Mouse (Mus musculus) retina, postnatal 1 day (tissue): ENCODE data around the gene Kdm8.

Experiments
- DNase-seq: peaks from one replicate; pipeline ENCODE4 v3.0.0-alpha.2; 2012

Gene Kdm8

DNA sequence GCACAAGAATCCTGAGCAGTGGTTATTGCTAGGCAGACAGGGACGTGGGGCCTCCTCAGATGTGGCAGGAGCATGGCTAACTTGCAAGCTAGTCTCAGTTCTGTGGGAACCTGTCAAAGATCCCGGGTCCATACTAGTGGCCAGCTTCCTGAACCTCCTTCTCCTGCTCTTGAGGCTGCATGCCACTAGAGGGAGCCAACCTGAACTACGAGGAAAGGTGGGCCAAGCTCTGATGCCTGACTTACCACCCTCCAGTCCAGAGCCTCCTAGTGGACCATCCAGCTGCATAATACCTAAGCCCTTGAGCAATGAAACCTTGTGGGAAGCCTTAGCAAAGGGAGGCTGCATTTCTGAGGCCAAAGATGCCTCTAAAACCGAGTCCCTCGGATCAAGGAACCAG lies 25.5 kb downstream of the Kdm8 start:
- DNase-seq = peak; percentile 81

DNA sequence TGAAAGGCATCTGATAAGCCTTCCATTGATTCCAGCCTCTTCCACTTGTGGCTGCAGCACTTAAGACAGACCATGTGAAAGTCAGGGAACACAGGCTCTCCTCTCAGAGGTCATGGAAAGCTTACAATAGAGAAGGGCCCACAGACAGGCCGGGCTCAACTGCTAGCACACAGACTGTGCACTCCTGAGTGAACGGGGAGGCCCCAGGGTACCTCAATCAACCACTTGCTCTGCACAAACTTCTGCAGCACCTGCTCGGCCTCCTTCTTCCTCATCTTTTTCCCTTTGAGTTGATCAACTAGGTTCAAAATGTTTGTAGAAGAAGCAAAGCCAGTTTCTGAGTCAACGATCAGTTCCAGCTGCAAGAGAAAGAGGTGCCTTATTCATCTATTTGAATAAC lies 26.4 kb downstream of the Kdm8 start:
- no peak for DNase-seq

DNA sequence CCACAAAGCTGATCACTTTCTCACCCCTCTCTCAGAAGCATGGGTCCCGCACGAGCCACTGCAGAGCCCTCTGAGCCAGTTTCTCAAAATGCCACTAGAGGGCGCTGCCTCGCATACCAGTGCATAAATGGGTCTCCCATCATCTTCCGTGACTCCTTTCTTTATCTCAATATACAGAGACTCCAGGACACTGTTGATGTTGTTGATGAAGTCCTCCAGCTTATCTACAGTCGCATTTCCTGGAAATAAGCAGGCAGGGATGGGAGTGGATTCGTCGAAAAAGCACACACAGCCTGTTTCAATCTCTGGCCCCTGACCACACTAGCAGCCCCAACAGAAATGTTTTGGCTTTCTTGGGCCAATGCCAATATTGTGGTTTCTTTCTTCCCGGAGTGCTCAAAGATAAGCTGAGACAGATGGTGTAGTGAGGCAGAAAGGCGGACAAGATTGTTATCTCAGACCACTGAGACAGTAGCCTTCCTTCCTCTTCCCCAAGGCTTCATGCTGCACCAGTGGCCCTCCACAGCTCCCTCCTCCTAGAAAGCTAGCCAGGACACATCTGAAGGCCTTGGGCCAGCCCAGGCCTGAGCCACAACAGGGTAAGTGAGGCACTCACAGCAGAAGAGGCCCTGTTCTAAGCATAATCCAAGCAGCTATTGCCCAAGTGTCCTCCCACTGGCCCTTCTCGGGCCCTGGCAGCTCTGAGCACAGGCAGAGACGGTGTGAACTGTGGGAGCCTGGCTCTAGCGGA lies 27.7 kb downstream of the Kdm8 start:
- peak; percentile 82 for DNase-seq

DNA sequence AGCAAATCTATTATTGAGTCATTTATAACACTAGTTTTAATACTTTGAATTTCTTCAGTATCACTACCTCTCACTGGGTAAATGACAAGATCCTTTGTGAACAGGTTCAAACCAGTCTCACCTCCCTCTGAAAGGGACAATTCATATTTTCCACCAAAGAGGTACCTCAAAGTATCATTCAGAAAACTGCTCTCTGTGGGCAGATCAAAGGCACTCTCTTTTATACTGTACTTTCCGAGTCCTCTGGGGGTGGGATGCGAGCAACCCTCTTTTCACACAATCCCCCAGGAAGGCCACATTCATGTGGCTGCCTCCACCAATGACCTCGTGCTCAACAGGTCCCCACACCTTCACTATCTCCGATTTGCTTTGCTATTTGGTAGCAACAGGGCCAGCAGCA lies 30.1 kb downstream of the Kdm8 start:
- DNase-seq = no peak

DNA sequence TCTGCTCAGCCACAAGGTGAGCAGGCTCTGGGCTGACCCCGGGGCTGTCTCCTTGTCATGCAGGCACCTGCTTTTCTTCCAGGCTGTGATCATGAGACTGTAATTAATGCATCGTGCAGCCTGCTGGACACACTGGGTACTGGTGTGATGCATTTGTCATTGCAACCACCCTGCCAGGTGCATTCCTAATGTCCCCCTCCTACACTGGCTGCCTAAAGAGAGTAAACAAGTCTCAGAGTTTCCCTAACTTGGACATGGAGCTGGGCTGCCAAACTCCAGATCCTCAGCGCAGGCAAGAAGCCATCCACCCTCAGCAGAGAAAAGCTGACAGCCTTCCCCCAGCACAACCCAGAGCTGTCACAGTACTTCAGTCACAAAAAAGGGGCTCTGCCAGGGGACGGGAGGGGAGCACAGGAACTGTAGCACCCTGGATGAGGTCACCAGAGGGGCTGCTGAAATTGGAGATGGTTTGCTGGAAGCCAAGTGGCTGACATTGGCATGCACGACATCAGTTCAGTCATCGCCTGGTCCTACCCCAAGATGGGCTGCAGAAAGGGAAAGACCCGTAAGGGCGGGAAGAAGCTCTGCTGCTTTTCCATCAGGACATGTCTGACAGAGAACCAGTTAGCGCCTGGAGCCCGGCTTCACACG lies 31.2 kb downstream of the Kdm8 start:
- DNase-seq = no peak

DNA sequence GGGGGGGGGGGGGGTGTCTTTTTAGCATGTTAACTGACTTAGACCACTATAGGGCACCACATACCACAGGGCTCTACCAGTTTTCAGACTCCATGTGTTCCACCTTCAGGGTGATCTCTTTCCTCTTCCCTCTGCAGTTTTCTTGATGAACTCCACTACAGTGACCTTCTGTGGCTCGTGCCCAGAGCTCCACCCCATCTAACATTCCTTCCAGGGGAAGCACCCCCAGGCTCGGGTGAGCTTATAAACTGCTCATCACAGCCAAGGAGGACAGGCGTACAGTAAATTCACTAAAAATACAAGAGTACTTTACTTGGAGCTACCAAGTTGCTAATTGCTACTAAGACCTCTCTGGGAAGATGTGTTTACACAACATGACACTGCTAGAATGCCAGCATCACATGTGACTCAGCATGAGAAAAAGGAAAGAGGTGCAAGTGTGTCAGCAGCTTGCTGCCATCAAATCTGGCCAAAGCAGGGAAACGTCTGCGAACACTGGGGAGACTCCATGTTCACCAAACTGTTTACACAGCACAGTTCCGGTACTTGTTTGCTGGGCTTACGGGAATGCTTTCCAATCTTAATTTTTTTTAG lies 34.0 kb downstream of the Kdm8 start:
- DNase-seq = no peak

DNA sequence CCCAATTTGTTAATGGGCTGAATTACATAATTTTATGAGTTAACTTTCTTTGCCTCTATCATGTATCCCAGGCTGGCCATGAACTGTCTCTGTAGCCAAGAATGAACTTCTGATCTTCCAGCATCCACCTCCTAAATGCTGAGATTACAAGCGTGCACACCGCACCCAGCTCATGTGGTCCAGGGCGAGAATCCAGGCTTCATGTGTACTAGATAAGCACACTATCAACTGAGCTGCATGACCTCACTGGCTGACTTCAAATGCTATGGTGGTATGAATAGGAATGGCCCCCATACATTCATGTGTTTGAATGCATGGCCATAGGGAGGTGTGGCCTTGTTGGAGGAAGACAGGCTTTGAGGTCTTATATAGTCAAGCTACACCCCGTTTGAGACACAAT lies 36.0 kb downstream of the Kdm8 start:
- DNase-seq = no peak

DNA sequence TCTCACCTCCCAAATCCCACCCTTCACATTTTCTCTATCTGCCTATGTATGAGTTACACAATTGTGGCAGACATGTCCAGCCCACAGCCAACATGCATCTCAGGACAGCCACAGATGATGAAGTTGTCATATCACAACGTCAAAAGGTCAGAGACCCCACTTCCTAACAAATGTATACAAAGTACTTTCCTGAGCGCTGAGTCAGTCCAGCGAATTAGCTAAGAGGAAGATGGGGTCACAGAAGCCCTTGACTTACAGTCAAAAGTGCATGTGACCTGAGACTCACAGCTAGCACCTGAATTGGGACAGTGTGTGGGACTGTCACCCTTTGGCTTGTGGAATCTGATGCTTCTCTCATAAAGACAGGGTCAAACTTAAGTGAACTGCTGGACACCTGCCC lies 37.9 kb downstream of the Kdm8 start:
- no peak for DNase-seq

DNA sequence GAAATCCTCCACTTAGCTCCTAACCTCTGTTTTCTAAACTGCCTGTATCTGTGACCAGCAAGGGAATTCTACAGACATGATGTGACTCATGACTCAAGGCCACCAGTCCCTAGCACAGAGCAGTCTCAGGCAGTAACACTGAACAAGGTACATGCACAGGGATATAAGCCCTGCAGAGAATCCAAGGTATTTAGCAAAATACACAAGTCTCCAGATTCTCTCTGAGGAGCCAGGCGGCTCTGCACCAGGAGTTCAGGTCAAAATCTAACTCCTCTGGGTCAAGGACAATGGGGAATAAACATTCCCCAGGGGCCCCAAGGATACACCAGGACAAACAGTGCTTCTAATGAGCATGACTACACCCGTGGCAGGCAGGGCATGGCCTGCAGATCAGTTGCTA lies 38.4 kb downstream of the Kdm8 start:
- DNase-seq = no peak

DNA sequence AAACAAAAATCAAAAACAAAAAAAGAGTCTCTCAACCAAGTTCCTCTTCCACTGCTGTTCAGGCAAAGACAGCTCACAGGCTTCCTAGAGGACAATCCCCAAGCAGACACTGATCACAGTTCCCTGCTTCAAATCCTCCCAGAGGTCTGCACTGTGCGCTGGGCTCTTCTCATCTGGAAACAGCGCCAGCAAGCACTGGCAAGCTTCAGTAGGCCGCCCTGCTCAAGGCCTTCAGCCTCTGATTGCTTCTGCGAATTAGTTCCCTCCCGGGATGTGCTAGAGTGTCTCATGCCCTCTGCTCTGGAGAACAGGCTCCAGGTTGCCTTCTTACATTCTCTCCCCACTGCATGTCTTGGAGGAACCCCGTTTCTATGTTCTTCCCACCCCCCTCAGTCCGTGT lies 40.3 kb downstream of the Kdm8 start:
- DNase-seq = no peak

DNA sequence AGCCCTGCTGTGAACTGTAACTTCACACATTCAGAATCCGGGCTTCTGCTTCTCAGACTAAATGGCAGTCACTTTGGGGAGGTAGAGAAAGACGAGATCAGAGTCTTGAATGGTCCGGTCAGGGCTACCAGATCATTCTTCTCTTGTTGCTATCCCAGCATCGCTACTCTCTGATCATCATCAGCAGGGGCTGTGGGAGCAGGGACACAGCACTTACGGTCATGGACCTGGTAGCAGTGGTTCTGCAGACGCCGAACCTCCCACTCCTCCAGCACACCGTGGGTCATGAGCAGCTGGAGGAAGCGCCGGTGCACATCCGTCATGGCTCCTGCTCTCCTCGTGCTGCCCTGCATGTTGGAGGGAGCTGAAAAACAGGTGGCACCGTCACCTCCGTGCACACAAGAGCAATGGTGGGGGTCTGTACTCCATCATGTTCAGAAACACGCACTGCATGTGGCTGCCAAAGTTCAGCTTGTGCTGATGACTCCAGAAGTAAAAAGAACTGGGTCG lies 41.7 kb downstream of the Kdm8 start:
- DNase-seq = no peak

DNA sequence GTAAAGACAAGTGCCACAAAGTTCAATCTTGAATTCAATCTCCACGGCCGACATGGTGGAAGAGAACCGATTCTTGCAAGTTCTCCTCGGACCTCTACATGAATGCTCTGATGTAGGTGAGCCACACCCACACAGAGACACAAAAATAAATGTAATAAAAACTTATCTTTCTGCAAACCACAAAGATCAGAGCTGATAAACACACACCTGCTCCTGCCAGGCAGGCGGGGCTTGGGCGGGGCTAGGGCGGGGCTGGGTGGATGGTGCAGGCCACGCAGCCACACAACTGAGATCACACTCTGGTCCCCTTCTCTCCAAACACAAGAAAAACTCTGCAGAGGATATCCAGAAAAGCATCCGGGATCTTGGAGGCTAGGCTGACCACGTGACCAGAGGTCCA lies 42.6 kb downstream of the Kdm8 start:
- DNase-seq = no peak

DNA sequence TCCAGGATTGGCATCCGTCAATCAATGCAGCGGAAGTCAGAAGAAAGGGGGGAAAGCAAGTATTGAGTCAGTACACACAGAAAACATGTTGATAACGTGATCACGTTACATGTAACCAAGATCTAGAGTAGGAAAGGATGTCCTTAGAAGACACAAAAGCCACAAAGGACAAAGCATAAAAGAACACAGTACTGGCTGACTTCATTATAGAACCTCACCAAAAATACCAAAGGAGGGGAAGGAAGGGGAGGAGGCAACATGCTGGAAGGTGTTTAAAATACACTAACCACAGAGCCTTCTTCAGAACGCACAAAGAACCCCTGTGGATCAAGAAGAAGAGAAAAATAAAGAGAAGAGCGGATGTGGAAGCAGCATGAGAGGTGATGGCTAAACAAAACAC lies 44.2 kb downstream of the Kdm8 start:
- no peak for DNase-seq

DNA sequence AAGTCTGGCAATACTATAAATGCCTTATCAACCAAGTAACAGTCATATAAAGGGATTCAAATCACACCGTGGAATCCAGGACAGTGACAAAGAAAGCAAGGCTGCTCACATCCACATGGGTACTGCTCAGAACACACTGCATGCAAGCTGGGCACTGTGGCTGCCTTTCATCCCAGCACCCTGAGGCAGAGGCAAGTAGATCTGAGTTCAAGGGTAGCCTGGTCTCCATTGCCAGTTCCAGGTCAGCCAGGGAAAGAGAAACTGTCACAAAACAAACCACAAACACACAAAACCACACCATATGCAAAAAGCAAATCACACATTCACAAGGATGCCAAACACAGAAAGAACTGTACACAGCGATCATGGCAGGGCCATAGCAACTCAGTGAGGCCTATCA lies 45.2 kb downstream of the Kdm8 start:
- no peak for DNase-seq

DNA sequence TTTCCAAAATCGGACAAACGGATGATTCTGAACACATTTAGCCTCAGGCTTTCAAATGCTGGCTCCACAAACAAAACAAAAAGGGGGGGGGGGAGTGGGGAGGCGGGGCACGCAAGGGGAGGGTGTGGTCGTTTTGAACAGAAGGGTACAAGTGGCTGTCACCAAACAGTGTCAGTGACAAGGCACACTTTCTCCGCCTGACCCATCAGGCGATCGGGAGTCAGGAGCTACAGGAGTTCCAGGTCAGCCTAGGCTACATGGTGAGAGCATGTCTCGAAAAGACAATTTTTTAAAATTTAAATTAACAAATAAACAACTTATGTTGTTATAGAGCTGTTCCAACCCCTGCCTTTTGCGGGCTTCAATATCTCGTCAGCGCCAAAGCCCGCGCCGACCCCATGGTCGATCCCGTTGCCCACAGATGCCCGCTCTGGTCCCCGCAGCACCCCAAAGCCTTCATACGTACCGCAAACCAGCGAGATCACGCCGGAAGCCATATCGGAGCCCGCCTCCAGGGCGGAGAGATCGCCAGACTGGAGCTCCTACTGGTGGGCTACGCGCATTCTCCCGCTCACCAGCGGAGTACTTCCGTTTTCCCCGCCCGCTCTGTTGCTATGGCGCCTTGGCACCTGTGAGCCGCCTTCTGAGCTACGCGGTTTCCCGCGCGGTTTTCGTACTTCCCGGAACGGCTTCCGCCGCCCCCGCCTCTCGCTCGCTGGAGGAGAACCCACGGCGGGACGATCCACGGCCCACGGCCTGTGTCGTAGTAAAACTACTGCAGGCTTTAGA lies 46.7 kb downstream of the Kdm8 start, which contains the start of gene Nsmce1:
TSS of gene Nsmce1 (minus strand) at position 650 of the 789 bp plus-strand sequence.
- DNase-seq = peak; percentile 97

DNA sequence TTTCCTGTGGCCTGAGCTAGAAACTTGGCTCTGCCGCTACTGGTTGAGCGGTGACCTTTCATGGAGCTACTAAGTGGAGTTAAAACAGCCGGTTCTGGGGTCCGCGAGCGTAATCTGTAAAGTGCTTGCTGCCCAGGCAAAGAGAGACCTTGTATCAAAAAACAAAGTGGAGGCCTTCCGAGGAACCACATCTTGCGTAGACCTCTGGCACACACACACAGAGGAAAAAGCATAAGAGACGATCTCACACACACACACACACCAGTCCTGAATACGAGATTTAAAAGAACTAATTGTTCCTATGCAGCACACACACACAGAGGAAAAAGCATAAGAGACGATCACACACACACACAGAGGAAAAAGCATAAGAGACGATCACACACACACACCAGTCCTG lies 47.3 kb downstream of the Kdm8 start:
- DNase-seq = no peak

DNA sequence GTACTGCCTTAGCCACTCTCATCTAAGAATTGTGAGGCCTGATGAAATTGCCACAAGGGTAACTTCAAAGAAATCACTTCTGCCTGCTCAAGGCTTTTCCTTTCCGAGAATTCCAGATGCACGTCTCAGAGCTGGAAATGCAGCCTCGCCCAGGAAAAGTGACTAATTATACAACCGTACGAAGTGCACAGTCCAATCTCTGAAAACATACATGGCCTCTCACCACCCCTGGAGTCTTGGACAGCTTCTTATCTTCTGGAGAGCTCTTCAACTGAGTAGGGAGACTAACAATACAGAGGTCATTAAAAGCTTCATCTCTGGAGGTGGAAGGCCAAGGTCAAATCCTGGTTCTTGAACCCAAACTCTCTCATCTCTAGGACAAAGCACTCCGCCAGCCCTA lies 48.1 kb downstream of the Kdm8 start:
- DNase-seq = no peak

DNA sequence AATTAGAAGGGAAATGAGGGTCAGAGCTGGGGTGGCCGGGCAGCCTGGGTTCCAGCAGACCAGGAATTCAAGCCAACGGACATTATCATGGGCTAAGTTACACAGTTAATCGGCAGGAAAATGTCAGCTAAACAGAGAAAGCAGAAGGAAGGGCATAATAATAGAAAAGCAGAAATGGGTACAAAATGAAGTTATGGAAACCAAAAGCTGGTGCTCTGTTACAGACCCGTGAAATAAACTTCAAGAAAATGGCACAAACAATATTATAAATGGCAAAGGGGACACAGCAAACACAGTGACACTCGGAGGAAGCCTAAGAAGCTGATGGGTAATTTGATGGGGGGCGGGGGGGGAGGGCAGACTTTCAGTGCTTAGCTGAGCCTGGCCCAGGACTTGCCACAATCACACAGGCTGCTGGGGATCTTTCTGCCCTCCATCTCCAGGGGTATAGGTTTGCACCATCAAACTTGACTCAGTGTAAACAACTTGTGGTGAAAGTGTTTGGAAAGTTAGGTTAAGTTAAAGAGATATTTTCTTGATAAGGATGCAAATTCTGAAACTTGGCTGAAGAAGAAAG lies 51.5 kb downstream of the Kdm8 start:
- no peak for DNase-seq

DNA sequence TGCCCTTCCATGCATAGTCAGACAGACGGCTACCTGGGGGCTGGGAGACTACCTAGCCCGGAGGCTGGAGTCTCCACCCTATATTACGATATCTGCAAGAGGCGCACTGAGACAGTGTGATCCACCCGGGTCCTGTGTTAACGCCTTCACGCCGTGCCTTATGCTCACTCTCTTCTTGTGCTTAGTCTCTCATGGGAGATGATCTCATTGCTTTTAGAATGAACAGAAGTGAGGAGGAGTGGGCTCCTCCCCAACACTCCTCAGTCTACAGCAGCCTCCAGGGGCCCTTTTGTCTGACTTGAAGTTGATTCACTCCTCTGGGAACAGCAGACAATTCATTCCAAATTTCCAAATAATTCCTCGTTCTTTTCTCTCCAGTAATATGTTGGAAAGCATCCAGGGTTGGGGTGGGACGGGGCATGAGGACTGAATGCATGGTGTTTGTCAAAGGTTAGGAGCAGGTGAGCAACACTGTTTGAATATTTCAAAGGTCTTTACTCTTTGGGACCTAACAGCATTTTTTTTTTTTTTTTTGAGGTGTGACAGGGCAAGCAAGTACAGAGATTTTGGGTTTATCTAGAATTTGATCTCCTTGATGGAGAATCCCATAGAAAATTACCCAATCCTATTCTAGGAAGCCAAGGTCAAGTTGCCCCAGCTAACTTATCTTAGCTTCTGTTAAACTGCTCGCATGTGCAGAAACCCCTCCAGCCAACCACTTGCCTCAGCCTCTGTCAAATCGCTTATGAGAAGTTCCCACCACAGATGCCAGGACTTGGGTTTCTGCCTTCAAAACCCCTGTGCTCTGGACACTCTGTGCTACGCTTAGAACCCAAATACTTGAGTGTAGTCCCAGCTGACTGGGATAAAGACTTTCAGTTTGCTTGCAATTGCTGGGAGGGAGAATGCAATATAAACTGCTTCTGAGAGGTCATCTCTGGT lies 55.7 kb downstream of the Kdm8 start:
- no peak for DNase-seq

DNA sequence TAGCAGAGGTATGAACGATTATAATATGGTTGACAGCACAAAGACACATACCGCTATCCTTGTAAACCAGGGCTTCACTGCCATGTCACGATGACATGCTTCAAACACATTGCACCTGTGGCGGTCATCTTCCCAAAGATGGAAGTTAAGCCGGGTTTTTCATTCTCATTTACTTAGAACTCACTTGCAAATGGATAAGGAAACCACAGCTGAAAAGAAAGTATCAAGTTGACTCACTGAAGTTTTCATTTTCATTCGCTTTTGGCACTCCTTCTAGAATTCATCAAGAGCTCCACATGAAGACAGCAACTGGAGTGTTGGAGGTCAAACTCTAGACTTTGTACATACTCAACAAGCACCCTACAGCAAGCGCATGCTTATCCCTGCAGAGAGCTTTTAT lies 56.4 kb downstream of the Kdm8 start:
- DNase-seq = no peak

DNA sequence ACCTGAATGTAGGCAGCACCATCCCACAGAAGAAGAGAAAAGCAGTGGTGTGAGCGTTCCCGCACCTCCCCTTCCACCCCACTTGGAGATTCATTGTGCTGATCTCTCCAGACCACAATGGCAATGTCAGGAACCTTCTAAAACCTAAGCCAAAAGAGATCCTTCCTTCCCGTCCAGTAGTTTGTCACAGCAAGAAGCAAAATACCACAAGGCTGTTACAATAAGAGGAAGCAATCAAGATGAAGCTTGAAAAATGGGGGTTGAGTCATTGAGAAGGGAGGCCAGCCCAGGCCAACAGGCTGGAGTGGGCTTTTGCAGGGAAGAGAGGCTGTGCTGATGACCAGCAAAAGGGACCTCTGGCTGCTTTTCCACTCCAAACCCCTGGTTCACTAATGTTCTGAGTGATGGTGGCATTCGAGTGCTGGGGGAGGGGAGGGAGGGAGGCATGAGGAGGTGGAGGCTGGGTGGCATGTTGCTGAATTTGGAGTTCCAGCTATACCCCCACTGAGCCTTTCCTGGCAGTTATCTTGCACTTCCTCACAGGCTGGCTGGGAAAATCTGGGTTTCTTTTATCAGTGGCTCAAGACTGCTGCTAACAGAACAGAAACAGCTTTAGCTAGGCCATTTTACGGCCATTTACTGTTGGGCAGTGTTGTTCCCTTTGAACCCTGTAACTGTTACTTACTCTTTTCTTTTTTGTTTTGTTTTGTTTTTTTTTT lies 59.1 kb downstream of the Kdm8 start:
- DNase-seq = no peak
